Mouse (Mus musculus) limb, embryonic 13.5 days (tissue): Measurements from ENCODE around the gene Rcn3. TPM values are rescaled to one million over a fixed set of nuclear protein-coding genes. Genes with fewer than 3 reads are reported as not detected.

Experiments used
- ATAC-seq: fragments of 200-750 bp; cut with Nextera tagmentation; 2 replicates; pipeline ENCODE4 v1.8.0; 2017; ENCODE audit warnings: low read depth, moderate number of reproducible peaks, moderate TSS enrichment; ENCODE audit not compliant: low FRiP score
- H3K27ac ChIP-seq: fragments of 300-500 bp; sonication (generic); 2 replicates; pipeline ENCODE4 v1.5.1; 2015; ENCODE audit warnings: inconsistent platforms, mild to moderate bottlenecking, moderate library complexity
- H3K27me3 ChIP-seq: fragments of 300-500 bp; sonication (generic); 2 replicates; pipeline ENCODE4 v1.6.1; 2015; ENCODE audit warnings: mild to moderate bottlenecking, inconsistent platforms
- H3K36me3 ChIP-seq: fragments of 300-500 bp; sonication (generic); 2 replicates; pipeline ENCODE4 v1.6.1; 2015; ENCODE audit warnings: inconsistent platforms, mild to moderate bottlenecking, moderate library complexity
- H3K4me1 ChIP-seq: fragments of 300-500 bp; sonication (generic); 2 replicates; pipeline ENCODE4 v1.6.1; 2015; ENCODE audit warnings: inconsistent platforms
- H3K4me2 ChIP-seq: fragments of 300-500 bp; sonication (generic); replicated peaks from 2 replicates; pipeline ENCODE4 v1.6.1; 2015; ENCODE audit warnings: inconsistent platforms, mild to moderate bottlenecking, moderate library complexity
- H3K4me3 ChIP-seq: fragments of 300-500 bp; sonication (generic); 2 replicates; pipeline ENCODE4 v1.5.1; 2015; ENCODE audit warnings: moderate library complexity, mild to moderate bottlenecking, inconsistent platforms
- H3K9ac ChIP-seq: fragments of 300-500 bp; sonication (generic); 2 replicates; pipeline ENCODE4 v1.6.1; 2015; ENCODE audit warnings: mild to moderate bottlenecking, inconsistent platforms
- H3K9me3 ChIP-seq: fragments of 300-500 bp; sonication (generic); 2 replicates; pipeline ENCODE4 v1.6.1; 2016; ENCODE audit warnings: inconsistent platforms
- WGBS: fragments of 180-500 bp; shearing (Covaris S2); methylation state at CpG from one replicate; pipeline ENCODE4 v1.1.7; 2015; 5-methylcytosine and 5-hydroxymethylcytosine counted together
- polyA plus RNA-seq: library from polyadenylated mRNA; unstranded; fragments of >200 nt; fragmentation: Nextera tagmentation; extraction: Ambion mirVana; gene quantifications from 2 replicates; pipeline ENCODE4 v1.2.1, GENCODE M21; 2015

Rcn3 gene
- polyA plus RNA-seq, 1 experiment from 2014 or later, result 483 TPM

GRCm38 (mm10) chr7:45077829-45078228, 14.2 kb downstream of the Rcn3 start:
- 92% methylated on average over 2 of the region's 2 CpGs for WGBS
- Histone ChIP-seq H3K4me2 (no peak overlapping the region), H3K4me1 (peaks cover 5% of the 10 kb centered on the region; the same call in 1 of the 2 replicates), H3K9me3 (0 out of 2 replicates have a peak, but pooled peaks cover 3% of the 10 kb centered on the region), H3K27ac (no peak overlapping the region), H3K4me3 (no peak overlapping the region), H3K9ac (no peak overlapping the region), H3K27me3 (no peaks in the 10 kb centered on the region), H3K36me3 (peaks cover 58% of the 10 kb centered on the region)
- no peak for ATAC-seq

GRCm38 (mm10) chr7:45077322-45077721, 14.7 kb downstream of the Rcn3 start:
- H3K9ac ChIP-seq, result no peak overlapping the region
- H3K36me3 ChIP-seq, result peaks cover 53% of the 10 kb centered on the region
- WGBS, result 78% methylated on average over 14 of the region's 14 CpGs
- 0 out of 2 replicates have a peak, but pooled peaks cover 3% of the 10 kb centered on the region for H3K9me3 ChIP-seq
- H3K27me3 ChIP-seq, result no peaks in the 10 kb centered on the region
- no peak overlapping the region for H3K27ac ChIP-seq
- ATAC-seq, result no peak
- H3K4me1 ChIP-seq, result no peaks in the 10 kb centered on the region; the same call in 1 of the 2 replicates
- no peak overlapping the region for H3K4me3 ChIP-seq
- H3K4me2 ChIP-seq, result no peak overlapping the region

- ATAC-seq, result no peak
- H3K4me1 ChIP-seq, result no peaks in the 10 kb centered on the region; the same call in 1 of the 2 replicates
- peaks cover 51% of the 10 kb centered on the region for H3K36me3 ChIP-seq
- H3K27ac ChIP-seq, result no peak overlapping the region
- no peak overlapping the region for H3K4me2 ChIP-seq
- H3K9me3 ChIP-seq, result 0 out of 2 replicates have a peak, but pooled peaks cover 3% of the 10 kb centered on the region
- H3K27me3 ChIP-seq, result no peaks in the 10 kb centered on the region
- H3K4me3 ChIP-seq, result no peak overlapping the region
- 85% methylated on average over 30 of the region's 30 CpGs for WGBS
- H3K9ac ChIP-seq, result no peak overlapping the region
Measured at GRCm38 (mm10) chr7:45076501-45076900, 15.5 kb downstream of the Rcn3 start.

GRCm38 (mm10) chr7:45075405-45075804, 16.6 kb downstream of the Rcn3 start:
- H3K9me3 ChIP-seq, result no peaks in the 10 kb centered on the region
- no peak overlapping the region for H3K4me2 ChIP-seq
- 83% methylated on average over 4 of the region's 4 CpGs for WGBS
- H3K9ac ChIP-seq, result no peak overlapping the region
- no peak overlapping the region for H3K4me3 ChIP-seq
- no peak overlapping the region for H3K27ac ChIP-seq
- no peaks in the 10 kb centered on the region for H3K27me3 ChIP-seq
- H3K36me3 ChIP-seq, result peaks cover 48% of the 10 kb centered on the region
- ATAC-seq, result no peak
- no peaks in the 10 kb centered on the region for H3K4me1 ChIP-seq

GRCm38 (mm10) chr7:45073949-45074348, 18.1 kb downstream of the Rcn3 start:
- no peak for ATAC-seq
- Histone ChIP-seq H3K36me3 (peaks cover 48% of the 10 kb centered on the region), H3K27ac (no peak overlapping the region), H3K4me2 (no peak overlapping the region), H3K9me3 (no peaks in the 10 kb centered on the region), H3K4me3 (no peak overlapping the region), H3K27me3 (no peaks in the 10 kb centered on the region), H3K4me1 (no peaks in the 10 kb centered on the region), H3K9ac (no peak overlapping the region)
- 83% methylated on average over 12 of the region's 12 CpGs for WGBS

- WGBS, result 79% methylated on average over 7 of the region's 7 CpGs
- H3K4me1 ChIP-seq, result no peaks in the 10 kb centered on the region
- no peak for ATAC-seq
- H3K9me3 ChIP-seq, result no peaks in the 10 kb centered on the region
- H3K9ac ChIP-seq, result no peak overlapping the region
- H3K4me2 ChIP-seq, result no peak overlapping the region
- H3K27ac ChIP-seq, result no peak overlapping the region
- H3K36me3 ChIP-seq, result peaks cover 48% of the 10 kb centered on the region
- no peak overlapping the region for H3K4me3 ChIP-seq
- no peaks in the 10 kb centered on the region for H3K27me3 ChIP-seq
Measured at GRCm38 (mm10) chr7:45073171-45073707, 18.8 kb downstream of the Rcn3 start.

- Histone ChIP-seq H3K4me2 (no peak overlapping the region), H3K9ac (no peak overlapping the region)
- 86% methylated on average over 2 of the region's 2 CpGs for WGBS
Measured at GRCm38 (mm10) chr7:45072230-45072629, 19.8 kb downstream of the Rcn3 start.

GRCm38 (mm10) chr7:45069671-45070070, 22.4 kb downstream of the Rcn3 start:
- Histone ChIP-seq H3K4me3 (no peak overlapping the region), H3K9me3 (no peaks in the 10 kb centered on the region), H3K9ac (no peak overlapping the region), H3K36me3 (peaks cover 15% of the 10 kb centered on the region), H3K27ac (no peak overlapping the region; the same call in 1 of the 2 replicates), H3K4me2 (no peak overlapping the region), H3K4me1 (no peaks in the 10 kb centered on the region), H3K27me3 (no peaks in the 10 kb centered on the region)
- WGBS, result 98% methylated on average over 2 of the region's 2 CpGs
- ATAC-seq, result no peak

More at GRCm38 (mm10) chr7:45072230-45072629, 19.8 kb downstream of the Rcn3 start:
- Histone ChIP-seq H3K27ac (no peak overlapping the region), H3K4me3 (no peak overlapping the region), H3K27me3 (no peaks in the 10 kb centered on the region), H3K9me3 (no peaks in the 10 kb centered on the region), H3K4me1 (no peaks in the 10 kb centered on the region), H3K36me3 (peaks cover 41% of the 10 kb centered on the region)
- no peak for ATAC-seq

- Histone ChIP-seq H3K27ac (no peak overlapping the region), H3K9me3 (no peaks in the 10 kb centered on the region), H3K4me2 (no peak overlapping the region), H3K4me1 (peaks cover 11% of the 10 kb centered on the region), H3K4me3 (no peak overlapping the region), H3K9ac (no peak overlapping the region), H3K36me3 (no peaks in the 10 kb centered on the region), H3K27me3 (no peaks in the 10 kb centered on the region)
- ATAC-seq, result no peak
- WGBS, result 36% methylated on average over 5 of the region's 5 CpGs
Measured at GRCm38 (mm10) chr7:45068000-45068318, 24.1 kb downstream of the Rcn3 start.

- Histone ChIP-seq H3K4me2 (no peak overlapping the region), H3K4me1 (peaks cover 11% of the 10 kb centered on the region), H3K9ac (no peak overlapping the region), H3K9me3 (no peaks in the 10 kb centered on the region), H3K27ac (no peak overlapping the region), H3K27me3 (no peaks in the 10 kb centered on the region), H3K36me3 (no peaks in the 10 kb centered on the region), H3K4me3 (no peak overlapping the region)
- no peak for ATAC-seq
- 77% methylated on average over 4 of the region's 4 CpGs for WGBS
Measured at GRCm38 (mm10) chr7:45067190-45067999, 24.6 kb downstream of the Rcn3 start.

GRCm38 (mm10) chr7:45062239-45062835, 29.7 kb downstream of the Rcn3 start, which contains the start of the genes Nosip and Prrg2:
TSS of gene Nosip (plus strand) at chr7:45062429.
TSS of gene Prrg2 (minus strand) at chr7:45062677.
- under 1% methylated on average over 31 of the region's 31 CpGs for WGBS
- H3K9me3 ChIP-seq, result no peaks in the 10 kb centered on the region
- ATAC-seq, result peak; percentile 91
- no peaks in the 10 kb centered on the region for H3K27me3 ChIP-seq
- H3K4me3 ChIP-seq, result peak within 1 kb of the TSS; percentile 68
- peak within 1 kb of the TSS; percentile 72 for H3K9ac ChIP-seq
- H3K4me1 ChIP-seq, result peaks cover 27% of the 10 kb centered on the region
- peak within 1 kb of the TSS; percentile 63 for H3K4me2 ChIP-seq
- peaks cover 9% of the 10 kb centered on the region for H3K36me3 ChIP-seq
- H3K27ac ChIP-seq, result peak within 1 kb of the TSS; percentile 92

- Histone ChIP-seq H3K4me1 (peaks cover 27% of the 10 kb centered on the region), H3K27ac (peak overlapping the region; percentile 92), H3K9ac (peak overlapping the region; percentile 60), H3K9me3 (no peaks in the 10 kb centered on the region), H3K4me3 (peak overlapping the region; percentile 68), H3K36me3 (peaks cover 9% of the 10 kb centered on the region), H3K27me3 (no peaks in the 10 kb centered on the region), H3K4me2 (peak overlapping the region; percentile 63)
- 15% methylated on average over 11 of the region's 11 CpGs for WGBS
- no peak for ATAC-seq
Measured at GRCm38 (mm10) chr7:45061532-45062075, 30.4 kb downstream of the Rcn3 start.
